Mouse (Mus musculus): ENCODE measurements around the gene Slc2a12.

DNA sequence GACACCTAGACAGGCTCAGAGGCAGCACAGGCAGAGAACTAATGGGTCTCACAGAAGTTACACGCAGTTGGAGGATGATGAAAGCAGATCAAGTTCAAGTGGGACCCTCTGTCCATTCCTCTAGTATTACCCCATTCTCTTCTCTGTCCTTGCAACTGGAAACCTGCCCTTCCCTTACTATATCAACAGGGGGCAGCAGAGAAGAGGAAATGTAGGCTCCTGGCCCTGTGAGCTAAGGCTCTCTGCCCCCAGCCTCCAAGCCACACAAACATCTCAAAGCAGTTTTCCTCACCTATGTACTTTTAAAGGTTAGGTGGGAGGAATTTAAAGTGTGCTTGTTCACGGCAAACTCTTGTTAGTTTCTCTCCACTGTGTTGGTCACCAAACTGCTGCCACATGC is 26.0 kb upstream of the Slc2a12 start:
- TF ChIP-seq TAL1 (IDR thresholded peaks at IDR 0.05; ENCODE audit: low read length) (no peak), GATA1 (IDR thresholded peaks at IDR 0.05; ENCODE audit: low read length) (no peak)
